In genomic region chr2:34992729-34993695, GRCm38 (mm10) we compare ENCODE assay signal across 9 mouse cellular contexts. TPM values are rescaled to one million over a fixed set of nuclear protein-coding genes. Genes with fewer than 3 reads are reported as not detected.
A peak's percentile ranks its signal among the peaks of the same experiment; 100 is the strongest.
DNase-seq lines count a peak whose midpoint lies in the region; ATAC-seq lines count a peak whose summit lies in the region.
"Had no signal": no experiment of that assay in that cellular context is flagged by ENCODE, and none has a peak within 500 bp of the region (broad histone marks: within the 10 kb centered on the region; RNA-seq: fewer than 3 reads in every experiment).

No protein-coding gene starts in this region.

- H3K27ac ChIP-seq in forebrain, embryonic 15.5 days (replicated peaks): peak overlapping the region; percentile 57
- H3K27ac ChIP-seq in midbrain, embryonic 12.5 days (replicated peaks): peak overlapping the region; percentile 83

- H3K36me3 ChIP-seq in forebrain, embryonic 15.5 days: no peaks in the 10 kb centered on the region
- no peaks in the 10 kb centered on the region for H3K36me3 ChIP-seq in midbrain, embryonic 12.5 days

- H3K9me3 ChIP-seq in forebrain, embryonic 15.5 days: no peaks in the 10 kb centered on the region
- no peaks in the 10 kb centered on the region for H3K9me3 ChIP-seq in midbrain, embryonic 12.5 days

- H3K9ac ChIP-seq in forebrain, embryonic 15.5 days (replicated peaks): no peak overlapping the region
- peak overlapping the region; percentile 7; the same call in 1 of the 2 replicates for H3K9ac ChIP-seq in midbrain, embryonic 12.5 days (replicated peaks)

- WGBS in forebrain, embryonic 15.5 days: 7% methylated on average over 9 of the region's 9 CpGs
- 8% methylated on average over 9 of the region's 9 CpGs for WGBS in midbrain, embryonic 12.5 days

- no peaks in the 10 kb centered on the region for H3K27me3 ChIP-seq in forebrain, embryonic 15.5 days
- peaks cover 6% of the 10 kb centered on the region; the same call in 1 of the 2 replicates for H3K27me3 ChIP-seq in midbrain, embryonic 12.5 days

- H3K4me3 ChIP-seq in forebrain, embryonic 15.5 days: no peak overlapping the region
- H3K4me3 ChIP-seq in midbrain, embryonic 12.5 days: no peak overlapping the region
- H3K4me3 ChIP-seq: myocyte had no signal

- DNase-seq in cerebellum, postnatal 10 days: peak; percentile 73 to 78
- DNase-seq in R1 (ENCODE audit: low read depth, low spot score): peak; percentile 85
- no peak for DNase-seq in natural killer cell, adult 2 months (ENCODE audit: low spot score in 2 of 2)
- DNase-seq in thymus, adult 18-20 months: no peak
- DNase-seq in c-Kit-positive CD71-positive TER-119-positive erythroid progenitor cells, embryonic 14.5 days (ENCODE audit: low spot score): no peak

- peaks cover 22% of the 10 kb centered on the region for H3K4me1 ChIP-seq in forebrain, embryonic 15.5 days
- H3K4me1 ChIP-seq in midbrain, embryonic 12.5 days: peaks cover 25% of the 10 kb centered on the region

- H3K4me2 ChIP-seq in forebrain, embryonic 15.5 days (replicated peaks): 0 out of 2 replicates have a peak overlapping the region, but pooled peaks have one; percentile 6
- peak overlapping the region; percentile 34 for H3K4me2 ChIP-seq in midbrain, embryonic 12.5 days (replicated peaks)

- ATAC-seq in cerebellum, adult (ENCODE audit: insufficient number of reproducible peaks, low FRiP score, low TSS enrichment): no peak
- peak; percentile 90 for ATAC-seq in forebrain, embryonic 15.5 days (replicated peaks)
- peak; percentile 84 for ATAC-seq in midbrain, embryonic 12.5 days (ENCODE audit: low FRiP score, low read depth)

RNA-seq across cellular contexts. Expression of gene Traf1, which starts 31.4 kb away (rescaled TPM):
- 0.46 and 1.6 TPM in 2 replicates for polyA plus RNA-seq in forebrain, embryonic 15.5 days (2015; fragmentation: Nextera tagmentation; extraction: Ambion mirVana)
- polyA plus RNA-seq in midbrain, embryonic 12.5 days (2016; fragmentation: Nextera tagmentation; extraction: Ambion mirVana): 0.35 and 1.3 TPM in 2 replicates

Comparison
In these comparisons a context has a peak if more than half of its experiments do, and no peak if none do; other contexts are left out.
1. DNase-seq: peak in cerebellum, postnatal 10 days (2 of 2) and R1 (single experiment); none in natural killer cell, adult 2 months (0 of 2), thymus, adult 18-20 months (0 of 2) and c-Kit-positive CD71-positive TER-119-positive erythroid progenitor cells, embryonic 14.5 days (single experiment).